Mouse (Mus musculus): ENCODE data around the gene Kif26a. TPM values are rescaled to one million over a fixed set of nuclear protein-coding genes. Genes with fewer than 3 reads are reported as not detected.

Kif26a gene
- polyA plus RNA-seq, 1 experiment, result not detected

GRCm38 (mm10) chr12:112200045-112200444 lies 54.0 kb downstream of the Kif26a start:
- TF ChIP-seq GATA1 (IDR thresholded peaks at IDR 0.05; ENCODE audit: borderline replicate concordance, low read length) (no peak), FLI1 (IDR thresholded peaks at IDR 0.05; ENCODE audit: low read length) (no peak)
- peaks cover 47% of the 10 kb centered on the region for H3K27me3 ChIP-seq (replicated peaks)
- H3K4me3 ChIP-seq (replicated peaks), result no peak overlapping the region
- H3K4me1 ChIP-seq, result no peaks in the 10 kb centered on the region
- no peaks in the 10 kb centered on the region for H3K36me3 ChIP-seq (replicated peaks; ENCODE audit: low read length)
- no peaks in the 10 kb centered on the region for H3K9me3 ChIP-seq

DNA sequence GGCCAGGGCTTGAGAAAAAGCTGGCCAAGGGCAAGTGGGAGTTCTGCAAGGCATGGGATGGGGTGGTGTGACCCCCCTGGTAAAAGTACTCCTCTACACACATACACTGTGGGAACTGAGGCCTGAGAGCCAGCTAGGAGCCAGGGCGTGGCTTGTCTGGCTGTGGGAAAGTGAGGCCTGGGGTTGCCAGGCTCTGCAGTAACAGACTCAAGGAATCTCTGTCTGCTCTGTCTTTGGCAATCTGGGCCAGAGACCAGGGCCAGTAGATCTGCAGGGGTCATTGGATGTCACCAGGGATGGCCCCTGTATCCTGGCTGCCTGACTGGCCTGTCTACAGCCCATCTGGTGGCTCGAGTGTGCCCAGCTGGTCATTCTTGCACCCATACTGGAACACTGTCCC lies 61.2 kb downstream of the Kif26a start:
- TF ChIP-seq GATA1 (IDR thresholded peaks at IDR 0.05; ENCODE audit: borderline replicate concordance, low read length), result no peak
- TF ChIP-seq FLI1 (IDR thresholded peaks at IDR 0.05; ENCODE audit: low read length), result no peak
- no peaks in the 10 kb centered on the region for H3K9me3 ChIP-seq
- no peaks in the 10 kb centered on the region for H3K36me3 ChIP-seq (replicated peaks; ENCODE audit: low read length)
- peaks cover 28% of the 10 kb centered on the region for H3K27me3 ChIP-seq (replicated peaks)
- H3K4me3 ChIP-seq (replicated peaks), result no peak overlapping the region
- no peaks in the 10 kb centered on the region for H3K4me1 ChIP-seq

DNA sequence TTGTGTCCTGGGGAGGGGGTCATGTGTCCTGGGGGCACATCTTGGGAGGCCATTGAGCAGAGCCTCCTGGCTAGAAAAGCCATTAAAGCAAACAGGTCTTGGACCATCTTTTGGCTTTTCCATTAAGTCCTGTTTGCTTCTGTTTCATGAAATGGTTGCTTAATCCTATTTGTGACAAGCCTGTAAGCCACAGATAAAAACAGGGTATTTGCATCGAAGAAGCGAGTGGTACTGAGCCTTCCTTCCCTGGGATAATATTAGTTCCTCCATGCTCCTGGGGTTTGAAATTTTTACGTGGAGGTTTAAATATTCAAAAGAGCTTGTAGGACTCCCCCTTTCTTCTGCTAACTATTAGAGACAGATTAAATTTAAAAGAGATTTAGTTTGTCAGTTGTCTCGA lies 61.7 kb downstream of the Kif26a start:
- no peaks in the 10 kb centered on the region for H3K36me3 ChIP-seq (replicated peaks; ENCODE audit: low read length)

GRCm38 (mm10) chr12:112210622-112211021 lies 64.6 kb downstream of the Kif26a start:
- Histone ChIP-seq H3K36me3 (replicated peaks; ENCODE audit: low read length) (no peaks in the 10 kb centered on the region), H3K4me1 (no peaks in the 10 kb centered on the region), H3K4me3 (replicated peaks) (no peak overlapping the region), H3K9me3 (no peaks in the 10 kb centered on the region), H3K27me3 (replicated peaks) (peaks cover 37% of the 10 kb centered on the region)
- no peak for TF ChIP-seq GATA1 (IDR thresholded peaks at IDR 0.05; ENCODE audit: borderline replicate concordance, low read length)

More for the DNA sequence above, 61.7 kb downstream of the Kif26a start:
- no peaks in the 10 kb centered on the region for H3K9me3 ChIP-seq
- H3K4me3 ChIP-seq (replicated peaks), result no peak overlapping the region
- TF ChIP-seq FLI1 (IDR thresholded peaks at IDR 0.05; ENCODE audit: low read length), result no peak
- no peak for TF ChIP-seq GATA1 (IDR thresholded peaks at IDR 0.05; ENCODE audit: borderline replicate concordance, low read length)
- no peaks in the 10 kb centered on the region for H3K4me1 ChIP-seq
- peaks cover 26% of the 10 kb centered on the region for H3K27me3 ChIP-seq (replicated peaks)

DNA sequence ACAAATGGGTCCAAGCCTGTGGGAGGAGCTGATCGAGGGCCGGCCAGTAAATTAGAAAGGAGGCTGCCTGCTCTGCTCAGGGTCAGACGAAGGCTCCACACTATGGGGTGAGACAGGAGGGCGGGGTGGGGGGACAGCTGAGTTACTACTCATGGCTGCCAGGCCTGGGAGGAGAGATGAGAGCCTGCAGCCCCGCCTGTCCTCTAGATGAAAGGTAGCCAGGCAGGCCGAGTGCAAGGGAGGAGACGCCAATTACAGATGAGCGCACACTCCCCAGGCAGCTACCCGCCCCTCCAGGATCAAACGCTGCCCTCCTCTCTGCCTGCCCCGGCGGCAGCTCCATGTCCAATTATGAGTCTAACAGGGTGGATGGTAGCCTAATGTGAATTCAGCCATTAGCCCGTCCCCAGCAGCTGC lies 68.4 kb downstream of the Kif26a start:
- TF ChIP-seq GATA1 (IDR thresholded peaks at IDR 0.05; ENCODE audit: borderline replicate concordance, low read length), result no peak
- no peak for TF ChIP-seq FLI1 (IDR thresholded peaks at IDR 0.05; ENCODE audit: low read length)
- Histone ChIP-seq H3K9me3 (no peaks in the 10 kb centered on the region), H3K4me1 (no peaks in the 10 kb centered on the region), H3K36me3 (replicated peaks; ENCODE audit: low read length) (no peaks in the 10 kb centered on the region), H3K4me3 (replicated peaks) (no peak overlapping the region), H3K27me3 (replicated peaks) (peaks cover 54% of the 10 kb centered on the region)

DNA sequence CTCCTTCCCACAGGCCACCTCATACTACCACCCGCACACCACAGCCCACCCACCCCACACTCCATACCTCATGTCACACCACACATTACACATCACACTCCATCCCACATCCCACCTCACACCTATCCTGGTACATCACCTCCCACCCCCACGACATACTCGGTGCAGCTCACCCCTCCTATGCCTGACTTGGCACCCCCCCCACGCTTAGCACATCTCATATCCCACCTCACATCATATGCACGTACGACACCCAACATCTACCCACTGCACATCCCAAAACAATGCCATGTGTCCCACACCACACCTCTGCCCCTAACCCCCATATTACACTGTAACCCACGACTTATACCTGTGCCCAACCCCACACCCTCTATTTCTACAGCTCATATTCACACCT lies 69.5 kb downstream of the Kif26a start:
- H3K9me3 ChIP-seq, result no peaks in the 10 kb centered on the region
- no peak for TF ChIP-seq GATA1 (IDR thresholded peaks at IDR 0.05; ENCODE audit: borderline replicate concordance, low read length)
- no peak for TF ChIP-seq FLI1 (IDR thresholded peaks at IDR 0.05; ENCODE audit: low read length)
- peaks cover 48% of the 10 kb centered on the region for H3K27me3 ChIP-seq (replicated peaks)
- H3K4me1 ChIP-seq, result no peaks in the 10 kb centered on the region
- H3K36me3 ChIP-seq (replicated peaks; ENCODE audit: low read length), result no peaks in the 10 kb centered on the region
- H3K4me3 ChIP-seq (replicated peaks), result peak overlapping the region; percentile 14

GRCm38 (mm10) chr12:112217021-112217420 lies 71.0 kb downstream of the Kif26a start:
- TF ChIP-seq GATA1 (IDR thresholded peaks at IDR 0.05; ENCODE audit: borderline replicate concordance, low read length), result no peak
- TF ChIP-seq FLI1 (IDR thresholded peaks at IDR 0.05; ENCODE audit: low read length), result no peak
- no peaks in the 10 kb centered on the region for H3K36me3 ChIP-seq (replicated peaks; ENCODE audit: low read length)
- H3K4me1 ChIP-seq, result no peaks in the 10 kb centered on the region
- no peak overlapping the region for H3K4me3 ChIP-seq (replicated peaks)
- peaks cover 56% of the 10 kb centered on the region for H3K27me3 ChIP-seq (replicated peaks)
- no peaks in the 10 kb centered on the region for H3K9me3 ChIP-seq

- H3K36me3 ChIP-seq (replicated peaks; ENCODE audit: low read length), result no peaks in the 10 kb centered on the region
- H3K9me3 ChIP-seq, result no peaks in the 10 kb centered on the region
- H3K4me3 ChIP-seq (replicated peaks), result no peak overlapping the region
- no peak for TF ChIP-seq GATA1 (IDR thresholded peaks at IDR 0.05; ENCODE audit: borderline replicate concordance, low read length)
- TF ChIP-seq FLI1 (IDR thresholded peaks at IDR 0.05; ENCODE audit: low read length), result no peak
- H3K27me3 ChIP-seq (replicated peaks), result peaks cover 62% of the 10 kb centered on the region
- H3K4me1 ChIP-seq, result no peaks in the 10 kb centered on the region
Observed at GRCm38 (mm10) chr12:112217681-112218080, 71.7 kb downstream of the Kif26a start.

DNA sequence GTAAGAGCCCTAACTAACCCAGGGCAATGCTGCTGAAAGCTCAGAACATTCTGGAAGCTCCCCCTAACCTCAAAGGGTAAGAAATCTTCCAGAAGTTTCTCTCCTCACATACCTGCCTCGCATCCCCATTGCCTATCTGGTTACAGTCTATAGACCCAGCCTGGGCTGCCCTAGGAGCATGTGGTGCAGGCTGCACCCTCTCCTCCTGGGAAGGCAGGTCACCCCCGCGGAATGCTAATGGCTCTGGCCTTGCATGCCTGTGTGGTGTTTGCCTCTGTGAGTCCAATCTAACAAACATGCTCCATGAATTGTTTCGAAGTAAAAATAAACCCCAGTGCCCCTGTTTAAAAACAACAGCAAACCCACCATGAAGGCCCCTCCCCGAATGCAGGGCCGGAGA lies 75.3 kb downstream of the Kif26a start:
- Histone ChIP-seq H3K4me1 (peaks cover 8% of the 10 kb centered on the region; the same call in 1 of the 2 replicates), H3K9me3 (no peaks in the 10 kb centered on the region), H3K36me3 (replicated peaks; ENCODE audit: low read length) (no peaks in the 10 kb centered on the region), H3K27me3 (replicated peaks) (peaks cover 67% of the 10 kb centered on the region), H3K4me3 (replicated peaks) (no peak overlapping the region)
- TF ChIP-seq GATA1 (IDR thresholded peaks at IDR 0.05; ENCODE audit: borderline replicate concordance, low read length) (no peak), FLI1 (IDR thresholded peaks at IDR 0.05; ENCODE audit: low read length) (no peak)

DNA sequence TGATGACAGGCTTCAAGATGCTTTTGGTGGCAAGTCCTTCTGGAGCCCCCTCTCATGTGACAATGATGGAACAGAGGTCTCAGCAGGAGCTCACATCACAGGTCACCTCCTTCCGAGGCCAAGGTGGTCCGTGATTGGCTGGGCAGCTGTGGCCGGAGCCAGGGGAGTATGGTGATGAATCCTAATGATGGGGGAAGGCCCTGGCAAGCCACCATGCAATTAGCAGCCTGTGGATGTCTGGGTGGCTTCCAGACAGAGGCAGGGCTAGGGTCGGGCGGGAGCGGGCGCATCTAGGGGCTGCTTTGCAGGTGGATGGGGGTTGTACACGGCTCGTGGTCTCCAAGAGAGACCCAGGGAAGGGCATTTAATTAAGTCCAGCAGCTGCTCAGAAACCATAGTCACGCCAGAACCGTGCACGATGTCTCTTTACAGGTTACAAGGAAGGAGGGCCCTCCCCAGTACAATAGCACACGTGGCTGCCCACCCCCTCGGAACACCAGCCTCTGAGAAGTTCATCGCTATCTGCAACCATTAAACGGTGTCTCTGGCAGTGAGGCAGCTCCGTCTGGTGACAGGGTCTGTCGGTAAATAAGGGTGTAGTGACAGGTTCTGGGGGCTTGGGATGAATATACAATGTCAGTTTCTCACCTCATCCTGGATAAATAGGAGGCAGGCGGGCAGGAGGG lies 75.9 kb downstream of the Kif26a start:
- peaks cover 62% of the 10 kb centered on the region for H3K27me3 ChIP-seq (replicated peaks)
- peaks cover 8% of the 10 kb centered on the region; the same call in 1 of the 2 replicates for H3K4me1 ChIP-seq
- no peak overlapping the region for H3K4me3 ChIP-seq (replicated peaks)
- no peak for TF ChIP-seq FLI1 (IDR thresholded peaks at IDR 0.05; ENCODE audit: low read length)
- no peaks in the 10 kb centered on the region for H3K9me3 ChIP-seq
- no peaks in the 10 kb centered on the region for H3K36me3 ChIP-seq (replicated peaks; ENCODE audit: low read length)

All from megakaryocyte, embryonic 14.5 days (primary cell).